Mouse (Mus musculus): ENCODE measurements around the gene Mark1. TPM values are rescaled to one million over a fixed set of nuclear protein-coding genes. Genes with fewer than 3 reads are reported as not detected.

Gene Mark1
- total RNA-seq, 2 experiments from 2014 or later = 104 TPM

DNA sequence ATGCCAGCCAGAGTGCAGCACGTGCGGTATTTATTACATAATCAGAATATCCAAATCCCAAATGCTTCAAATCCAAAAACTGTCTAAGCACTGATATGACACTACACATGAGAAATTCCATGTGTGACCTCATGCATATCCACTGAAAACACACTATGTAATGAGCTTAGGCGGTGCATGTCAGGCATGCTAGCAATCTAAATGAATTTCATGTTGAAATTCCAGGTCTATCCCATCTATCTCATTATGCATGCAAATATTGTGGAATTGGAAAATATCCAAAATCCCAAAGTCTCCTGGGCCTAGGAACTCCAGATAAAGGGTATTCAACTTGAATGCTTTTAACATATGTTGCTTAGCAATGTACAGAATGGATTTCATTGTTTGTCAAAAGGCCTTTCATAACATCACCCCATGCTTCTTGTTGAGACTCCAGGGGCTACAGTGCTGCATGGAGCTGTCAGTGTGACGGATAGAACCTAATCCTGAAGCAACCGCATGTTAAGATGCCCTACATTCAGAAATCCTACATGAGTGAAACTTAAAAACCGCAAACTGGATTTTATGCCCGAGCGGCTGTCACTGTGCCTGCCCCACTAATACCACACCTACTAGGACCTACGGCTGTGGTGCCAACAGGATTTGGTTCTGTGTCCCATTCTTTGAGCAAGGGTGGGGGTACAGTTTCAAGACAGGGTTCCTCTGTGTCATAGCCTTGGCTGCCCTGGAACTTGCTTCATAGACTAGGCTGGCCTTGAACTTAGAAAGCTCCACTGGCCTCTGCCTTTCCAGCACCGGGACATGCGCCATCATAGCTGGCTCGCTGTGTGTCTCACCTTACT, 93.2 kb downstream of the Mark1 start:
- intact Hi-C loops (cut with DNase I) = loop anchor here (10.0 kb wide), 1 partner anchor 289 kb away; no protein-coding TSS in a partner anchor
- no peak for DNase-seq (ENCODE audit: extremely low spot score in 1 of 2, low spot score in 2 of 2)

DNA sequence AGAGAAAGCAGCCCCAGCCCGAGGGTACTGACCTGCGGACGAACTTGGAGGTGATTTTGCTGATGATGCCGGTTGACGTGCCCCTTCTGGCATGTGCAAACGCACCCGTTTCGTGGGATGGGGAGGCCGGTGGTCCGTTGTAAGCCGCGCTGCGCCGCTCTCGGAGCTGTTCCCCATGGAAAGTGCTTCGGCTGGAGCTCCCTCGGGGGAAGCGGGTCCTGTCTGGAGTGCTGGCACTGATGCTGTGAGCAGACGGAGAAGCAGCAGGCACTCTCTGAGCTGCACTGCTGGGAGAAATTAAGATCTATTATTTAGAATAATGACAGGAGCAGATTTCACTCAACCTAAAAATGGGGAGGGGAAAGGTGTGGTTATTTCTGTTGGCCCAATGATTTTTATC, 94.0 kb downstream of the Mark1 start:
- intact Hi-C loops (cut with DNase I) = loop anchor here (10.0 kb wide), 1 partner anchor 289 kb away; no protein-coding TSS in a partner anchor
- no peak for DNase-seq (ENCODE audit: extremely low spot score in 1 of 2, low spot score in 2 of 2)

DNA sequence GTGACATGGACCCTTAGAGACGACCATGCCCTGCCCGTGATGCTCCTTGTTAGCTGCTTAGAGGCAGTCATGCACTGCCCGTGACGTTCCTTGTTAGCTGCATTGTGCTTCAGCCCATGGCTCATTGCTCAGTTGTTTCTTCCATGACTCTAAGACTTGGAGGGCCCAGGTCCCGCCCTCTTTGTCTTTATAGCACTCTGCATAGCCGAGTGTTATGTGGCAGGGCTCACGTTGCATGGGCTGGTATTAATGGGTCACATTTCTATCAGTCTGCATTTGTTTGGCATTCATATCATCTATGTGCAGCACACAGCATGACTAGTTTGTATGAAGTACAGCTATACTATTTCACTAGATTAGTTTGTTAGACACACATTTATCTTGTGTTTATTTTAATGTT, 95.7 kb downstream of the Mark1 start:
- intact Hi-C loops (cut with DNase I) = loop anchor here (10.0 kb wide), 1 partner anchor 291 kb away; no protein-coding TSS in a partner anchor
- no peak for DNase-seq (ENCODE audit: extremely low spot score in 1 of 2, low spot score in 2 of 2)

DNA sequence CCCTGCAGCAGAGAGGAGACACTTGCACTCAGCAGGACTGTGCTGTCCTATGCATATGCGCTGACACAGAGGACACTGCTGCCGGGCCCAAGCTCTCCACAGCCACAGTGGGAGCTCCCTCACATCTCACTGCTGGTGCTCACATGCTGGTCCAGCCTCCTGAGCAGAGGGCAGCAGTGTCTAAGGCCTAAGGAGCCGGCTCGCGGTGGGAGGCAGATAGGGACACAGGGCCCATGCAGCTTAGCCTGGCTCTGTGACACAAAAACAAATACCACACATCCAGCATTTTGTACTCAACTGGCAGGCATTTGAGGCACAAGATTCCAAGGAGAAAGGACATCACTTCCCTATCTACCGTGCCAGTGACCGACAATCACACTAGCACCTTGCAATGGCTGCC, 96.5 kb downstream of the Mark1 start:
- DNase-seq (ENCODE audit: extremely low spot score in 1 of 2, low spot score in 2 of 2) = no peak
- intact Hi-C loops (cut with DNase I) = loop anchor here (10.0 kb wide), 1 partner anchor 292 kb away; no protein-coding TSS in a partner anchor

DNA sequence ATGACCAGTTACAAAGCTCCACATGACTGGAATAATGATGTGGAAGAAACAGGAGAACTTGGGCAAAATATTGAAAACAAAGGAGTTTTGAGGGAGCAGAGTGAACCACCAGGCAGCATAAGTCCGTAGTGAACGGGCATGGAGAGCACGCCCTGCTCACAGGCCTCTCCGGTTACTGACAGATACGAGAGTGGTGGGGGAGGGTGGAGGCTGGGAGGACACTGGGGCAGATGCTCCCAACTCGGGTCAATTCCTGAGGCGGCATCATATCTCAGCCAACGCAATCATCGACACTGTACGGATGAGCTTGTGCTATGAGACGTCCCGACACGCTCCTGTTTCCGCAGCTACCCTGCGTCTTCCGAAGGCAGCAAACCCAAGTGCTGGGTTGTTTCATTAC, 102.0 kb downstream of the Mark1 start:
- intact Hi-C loops (cut with DNase I) = no loop called here
- DNase-seq (ENCODE audit: extremely low spot score in 1 of 2, low spot score in 2 of 2) = no peak

DNA sequence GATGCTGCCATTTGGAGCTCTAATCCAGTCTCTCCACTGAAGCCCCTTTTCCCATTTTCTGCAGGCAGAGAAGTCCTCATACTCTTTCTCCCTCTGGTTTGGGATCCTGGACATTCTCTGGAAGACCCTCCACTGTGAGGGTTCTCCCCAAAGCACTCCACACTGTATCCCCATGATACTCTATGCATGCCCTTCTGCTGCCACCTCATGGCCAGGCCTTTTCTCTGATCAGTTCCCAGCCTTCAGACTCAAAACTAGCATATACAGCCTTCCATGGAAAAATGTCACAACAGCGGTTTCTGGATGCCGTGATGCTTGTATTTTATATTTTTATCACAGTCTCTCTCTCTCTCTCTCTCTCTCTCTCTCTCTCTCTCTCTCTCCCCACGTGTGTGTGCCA, 107.4 kb downstream of the Mark1 start:
- no peak for DNase-seq (ENCODE audit: extremely low spot score in 1 of 2, low spot score in 2 of 2)
- intact Hi-C loops (cut with DNase I) = loop anchor here (5.0 kb wide), 1 partner anchor 40 kb away; no protein-coding TSS in a partner anchor

DNA sequence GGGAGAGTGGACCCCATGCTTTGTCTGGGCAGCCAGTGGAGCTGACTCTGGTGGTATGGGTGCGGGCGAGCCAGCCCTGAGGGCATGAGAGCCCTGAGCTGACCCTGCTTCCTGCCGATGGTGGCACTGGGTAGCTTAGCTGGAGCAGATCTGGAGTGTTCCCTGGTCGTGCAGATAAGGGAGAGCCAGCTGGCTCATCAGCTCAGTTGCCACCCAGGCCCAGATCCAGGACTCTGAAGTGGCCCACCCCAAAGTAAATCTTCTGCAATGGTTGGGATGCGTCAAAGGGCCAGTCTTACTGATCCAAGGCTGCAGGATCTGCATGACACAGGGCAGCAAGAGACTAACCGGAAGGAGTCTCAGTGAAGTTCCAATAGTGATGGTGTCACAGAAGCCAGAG, 109.9 kb downstream of the Mark1 start:
- intact Hi-C loops (cut with DNase I) = no loop called here
- DNase-seq (ENCODE audit: extremely low spot score in 1 of 2, low spot score in 2 of 2) = no peak

DNA sequence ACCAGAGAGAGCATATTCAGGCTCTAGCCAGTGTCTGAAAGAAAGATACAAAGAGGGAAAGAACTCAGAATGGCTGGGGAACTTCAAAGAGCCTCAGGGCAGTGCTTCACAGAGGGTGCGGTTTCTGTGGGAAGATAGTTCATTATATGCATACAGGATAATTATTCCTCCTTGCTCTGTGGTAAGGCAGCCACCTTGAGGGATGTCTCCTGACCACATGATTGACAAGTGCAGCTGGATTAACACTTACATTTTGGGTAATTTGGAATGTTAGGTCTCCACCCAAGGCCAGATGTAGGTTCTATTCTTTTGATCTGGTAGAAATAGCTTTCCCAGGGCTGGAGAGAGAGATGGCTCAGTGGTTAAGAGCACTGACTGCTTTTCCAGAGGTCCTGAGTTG, 113.2 kb downstream of the Mark1 start:
- no peak for DNase-seq (ENCODE audit: extremely low spot score in 1 of 2, low spot score in 2 of 2)
- intact Hi-C loops (cut with DNase I) = no loop called here

DNA sequence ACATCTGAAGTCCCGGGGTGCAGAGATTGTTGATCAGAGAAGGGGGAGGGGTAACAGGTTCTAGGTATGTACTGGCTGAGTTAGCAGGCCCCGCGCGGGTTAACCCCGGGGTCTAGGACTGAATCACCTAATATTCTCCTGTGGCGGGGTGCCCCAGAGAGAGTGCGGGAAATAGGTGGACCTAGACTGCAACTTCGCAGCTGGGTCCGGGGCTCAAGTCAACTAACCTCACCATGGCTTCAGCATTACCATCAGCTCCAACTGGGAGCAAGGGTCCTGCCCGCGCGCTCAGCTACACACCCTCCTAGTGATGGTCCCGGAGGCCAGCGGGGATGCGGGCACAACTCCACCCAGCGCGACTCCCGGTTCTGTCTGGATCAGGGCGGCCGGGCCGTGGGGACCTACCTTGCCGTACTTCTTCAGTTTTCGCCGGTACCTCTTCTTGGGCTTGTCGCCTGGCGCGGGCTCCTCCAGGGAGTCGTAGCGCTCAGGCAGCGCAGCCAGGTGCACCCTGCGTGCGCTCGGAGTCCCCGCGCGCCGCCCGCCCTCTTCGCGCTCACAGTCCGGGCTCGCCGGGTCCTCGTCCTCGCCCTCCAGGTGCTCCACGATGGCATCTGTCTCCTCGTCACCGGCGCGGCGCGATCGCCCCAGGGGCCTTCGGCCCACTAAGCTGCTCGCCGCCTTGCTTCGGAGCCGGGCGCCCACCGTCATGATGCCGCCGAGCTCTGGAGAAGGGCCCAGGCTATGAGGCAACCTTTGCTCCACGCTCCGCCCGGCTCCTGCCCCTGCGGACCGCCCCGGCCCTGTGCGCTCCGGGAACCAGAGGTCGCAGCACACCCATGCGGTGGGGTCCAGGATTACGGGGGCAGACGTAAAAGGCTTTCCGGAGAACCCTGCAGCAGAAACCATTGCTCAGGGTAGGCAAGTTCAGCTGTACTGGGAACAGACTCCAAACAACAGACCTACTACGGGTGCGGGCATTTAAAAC, 116.8 kb downstream of the Mark1 start, which contains the start of gene C130074G19Rik:
Gene C130074G19Rik (minus strand): TSS at position 938 of the 988 bp plus-strand sequence.
- DNase-seq (ENCODE audit: extremely low spot score in 1 of 2, low spot score in 2 of 2) = peak in 1 of 2 experiments; percentile 90
- intact Hi-C loops (cut with DNase I) = no loop called here

DNA sequence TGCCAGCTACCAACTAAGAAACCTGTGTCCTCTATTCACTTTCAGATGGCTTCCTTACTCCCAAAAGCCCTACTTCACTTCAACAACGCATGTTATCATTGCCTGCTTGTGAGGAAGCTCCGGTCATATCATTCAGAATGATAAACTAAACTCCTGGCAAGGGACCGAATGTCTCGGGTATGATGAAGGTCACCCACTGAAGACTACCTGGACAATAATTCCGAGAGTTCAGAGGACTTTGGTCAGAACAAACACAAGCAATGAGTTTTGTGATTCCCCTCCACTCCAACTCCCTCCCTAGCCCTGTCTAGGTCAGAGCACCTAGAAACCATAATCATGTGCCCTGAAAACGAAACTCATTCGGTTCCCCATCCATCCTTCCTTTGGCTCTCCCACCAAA, 117.5 kb downstream of the Mark1 start:
- no peak for DNase-seq (ENCODE audit: extremely low spot score in 1 of 2, low spot score in 2 of 2)
- intact Hi-C loops (cut with DNase I) = no loop called here

DNA sequence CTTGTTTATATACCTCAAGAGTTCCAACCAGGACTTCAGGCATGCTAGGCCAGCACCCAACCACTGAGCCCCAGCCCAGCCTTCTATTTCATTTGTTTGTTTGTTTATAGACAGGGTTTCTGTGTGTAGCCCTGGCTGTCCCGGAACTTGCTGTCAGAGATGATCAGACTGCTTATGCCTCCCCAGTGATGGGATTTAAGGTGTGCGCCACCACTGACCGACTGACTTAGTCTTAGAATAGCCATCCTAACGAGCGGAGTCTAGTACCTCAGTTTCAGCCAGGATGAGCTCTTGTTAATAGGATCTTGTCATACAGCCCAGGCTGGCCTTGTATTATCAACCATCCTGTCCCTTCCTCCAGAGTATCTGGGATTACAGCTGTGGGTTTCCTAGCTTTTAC, 118.2 kb downstream of the Mark1 start:
- intact Hi-C loops (cut with DNase I) = no loop called here
- no peak for DNase-seq (ENCODE audit: extremely low spot score in 1 of 2, low spot score in 2 of 2)

DNA sequence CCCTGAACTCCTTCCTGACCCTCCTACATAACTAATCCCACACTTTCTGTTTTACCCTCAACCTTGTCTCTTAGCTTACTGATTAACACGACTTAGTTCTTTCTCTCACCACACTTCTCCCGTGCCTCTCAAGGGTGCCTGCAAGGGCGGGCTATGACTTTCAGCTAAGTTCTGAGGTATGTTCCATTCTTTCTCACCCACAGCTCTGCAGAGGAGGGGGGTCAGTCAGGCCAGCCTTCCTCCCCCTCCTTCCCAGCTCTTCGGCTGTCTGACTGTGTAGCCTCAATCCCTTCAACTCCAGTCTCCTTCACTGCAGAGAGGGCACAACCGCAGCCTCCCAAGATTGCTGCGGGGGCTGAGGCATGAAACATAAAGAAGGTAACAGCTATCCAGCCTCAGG, 120.5 kb downstream of the Mark1 start:
- intact Hi-C loops (cut with DNase I) = no loop called here
- no peak for DNase-seq (ENCODE audit: extremely low spot score in 1 of 2, low spot score in 2 of 2)

DNA sequence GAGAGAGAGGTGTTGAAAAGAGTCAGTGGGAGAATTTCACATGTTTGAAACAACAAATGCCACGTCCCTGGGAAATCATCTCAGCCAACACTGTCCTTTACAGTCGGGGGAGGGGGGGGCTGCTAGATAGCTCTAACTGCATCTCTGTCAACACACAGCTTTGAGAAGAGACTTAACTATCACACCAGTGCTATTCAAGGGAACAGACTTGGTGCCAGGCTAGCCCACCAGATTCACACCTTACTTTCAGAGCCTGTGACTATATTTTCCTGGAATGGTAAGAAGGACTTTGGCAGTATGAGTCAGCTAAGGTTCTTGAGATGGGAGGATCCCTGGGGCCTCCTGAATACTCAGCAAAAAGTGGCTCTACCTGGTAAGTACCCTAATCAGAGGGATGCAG, 122.1 kb downstream of the Mark1 start:
- intact Hi-C loops (cut with DNase I) = no loop called here
- peak in 1 of 2 experiments; percentile 7 for DNase-seq (ENCODE audit: extremely low spot score in 1 of 2, low spot score in 2 of 2)

DNA sequence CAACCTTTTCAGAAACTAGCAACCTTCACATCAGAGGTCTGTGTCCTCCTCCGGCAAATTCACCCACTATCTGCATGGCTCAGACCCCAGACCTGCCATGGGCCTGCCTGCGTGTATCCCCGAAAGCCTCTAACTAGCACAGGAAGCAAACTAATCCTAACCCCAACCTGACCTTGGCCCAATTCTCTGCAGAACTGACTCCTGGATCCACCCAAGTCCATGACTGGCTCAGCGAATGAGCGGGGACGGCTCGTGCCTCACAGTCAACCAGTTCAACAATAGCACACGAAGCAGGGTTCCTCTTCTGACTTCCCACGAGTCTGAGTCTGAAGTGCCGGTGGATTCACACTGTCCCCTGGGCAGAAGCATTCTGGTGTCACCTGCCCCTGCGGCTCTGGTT, 125.5 kb downstream of the Mark1 start:
- intact Hi-C loops (cut with DNase I) = no loop called here
- DNase-seq (ENCODE audit: extremely low spot score in 1 of 2, low spot score in 2 of 2) = no peak

DNA sequence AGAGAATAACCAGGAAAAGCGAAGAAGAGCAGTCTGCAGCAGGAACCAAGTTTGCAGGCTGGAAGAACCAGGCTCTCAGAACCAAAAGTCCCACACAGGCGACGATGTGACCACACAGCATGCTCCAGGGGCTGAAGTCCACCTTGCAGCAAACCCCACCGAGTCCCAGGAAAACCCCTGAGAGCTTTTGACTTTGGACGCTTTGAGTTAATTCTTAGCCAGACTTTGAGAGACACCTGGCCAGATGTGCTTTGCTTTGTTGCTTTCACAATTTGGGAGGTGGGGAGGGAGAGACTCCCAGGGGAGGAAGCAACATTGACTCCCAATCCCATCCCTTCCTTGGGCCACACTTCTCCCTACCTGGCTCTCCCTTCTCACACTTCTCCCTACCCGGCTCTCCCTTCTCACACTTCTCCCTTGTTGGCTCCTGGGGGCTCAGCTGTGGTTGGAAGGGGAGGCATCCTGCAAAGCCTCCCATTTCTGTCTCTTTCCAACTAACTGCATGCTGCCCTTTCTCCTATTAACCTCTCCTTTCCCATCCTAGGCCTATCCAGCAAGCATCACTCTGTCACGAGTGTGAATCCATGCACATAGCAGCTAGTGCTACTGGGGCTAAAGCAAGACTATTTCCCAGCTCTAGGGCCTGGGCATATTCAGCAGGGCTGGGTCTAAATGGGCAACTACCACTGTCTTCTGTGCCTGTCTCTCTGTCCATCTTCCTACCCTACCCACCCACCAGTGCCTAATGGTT, 127.1 kb downstream of the Mark1 start:
- DNase-seq (ENCODE audit: extremely low spot score in 1 of 2, low spot score in 2 of 2) = no peak
- intact Hi-C loops (cut with DNase I) = no loop called here

DNA sequence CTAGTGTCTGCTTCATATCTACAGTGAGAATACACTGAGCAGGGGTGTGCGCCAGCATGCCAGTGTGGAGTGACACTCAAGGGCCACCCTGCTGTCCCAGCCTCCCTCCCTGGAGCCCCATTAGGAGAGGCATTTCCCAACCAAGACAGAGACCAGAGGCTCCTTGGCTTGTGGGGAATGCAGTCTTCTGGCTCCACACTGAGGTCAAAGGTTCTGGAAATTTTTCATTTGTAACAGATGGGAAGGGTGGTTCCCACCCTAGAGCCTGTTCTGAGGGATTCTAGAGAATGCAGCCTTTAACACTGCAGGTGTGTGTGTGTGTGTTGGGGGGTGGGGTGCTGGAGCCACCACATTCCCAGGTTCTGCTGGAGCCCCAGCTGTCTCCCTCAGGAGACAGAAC, 127.9 kb downstream of the Mark1 start:
- intact Hi-C loops (cut with DNase I) = no loop called here
- DNase-seq (ENCODE audit: extremely low spot score in 1 of 2, low spot score in 2 of 2) = no peak

DNA sequence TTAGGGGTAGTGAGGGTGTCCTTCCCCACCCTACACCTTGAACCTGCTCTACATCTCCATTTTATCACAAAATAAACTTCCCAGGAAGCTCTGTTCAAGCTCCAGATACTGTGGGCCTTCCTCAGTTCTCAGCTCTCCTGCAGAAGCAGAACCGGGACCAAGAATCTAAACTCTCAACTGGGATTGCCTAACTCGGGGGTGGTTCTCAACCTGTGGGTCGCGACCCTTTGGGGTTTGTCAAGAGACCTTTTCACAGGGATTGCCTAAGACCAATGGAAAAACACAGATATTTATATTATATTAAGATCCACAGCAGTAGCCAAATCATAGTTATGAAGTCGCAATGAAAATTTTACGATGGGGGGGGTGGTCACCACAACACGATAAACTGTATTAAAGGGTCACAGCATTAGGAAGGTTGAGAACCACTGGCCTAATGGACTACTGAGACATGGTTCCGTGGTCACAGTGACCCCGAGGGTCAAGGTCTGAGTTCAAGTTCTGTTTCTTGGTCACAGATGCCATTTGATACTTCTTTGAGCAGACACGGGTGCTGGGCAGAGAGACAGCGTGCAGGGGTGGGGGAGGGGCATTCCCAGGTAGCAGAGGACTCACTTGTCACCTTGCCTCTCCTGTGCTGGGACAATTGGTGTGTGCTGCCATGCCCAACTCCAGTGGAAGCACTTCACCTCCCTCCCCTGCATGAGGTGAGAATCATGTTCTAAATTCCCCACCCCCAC, 128.6 kb downstream of the Mark1 start:
- intact Hi-C loops (cut with DNase I) = no loop called here
- no peak for DNase-seq (ENCODE audit: extremely low spot score in 1 of 2, low spot score in 2 of 2)

DNA sequence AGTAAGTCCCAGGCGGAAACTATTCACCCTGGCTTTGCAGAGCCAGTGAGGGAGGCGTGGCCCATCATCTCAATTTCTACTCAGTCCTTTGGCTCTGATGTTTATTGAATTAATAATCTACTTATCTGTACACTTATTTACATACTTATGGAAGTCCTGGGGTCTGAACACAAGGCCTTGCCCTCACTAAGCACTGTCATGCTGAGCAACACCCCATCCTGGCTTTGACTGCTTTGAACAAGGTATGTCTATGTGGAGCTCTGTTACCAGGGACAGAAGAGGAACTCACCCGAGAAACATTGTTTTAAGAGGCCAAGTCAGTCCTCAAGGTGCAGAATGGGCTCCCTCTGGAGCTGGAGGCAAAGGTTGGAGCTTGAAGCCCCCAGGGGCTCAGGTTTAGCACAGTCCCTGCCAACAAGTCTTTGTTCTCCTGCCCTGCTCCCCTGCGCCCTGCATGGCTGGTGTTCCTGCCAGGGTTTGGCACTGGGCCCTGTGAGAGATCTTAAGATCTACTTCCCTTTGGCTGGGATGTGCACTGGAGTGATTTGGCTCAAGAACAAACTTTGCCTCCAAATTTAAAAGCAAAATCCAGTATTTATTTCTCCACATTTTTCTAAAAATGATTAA, 129.3 kb downstream of the Mark1 start:
- intact Hi-C loops (cut with DNase I) = no loop called here
- peak in 1 of 2 experiments; percentile 78 for DNase-seq (ENCODE audit: extremely low spot score in 1 of 2, low spot score in 2 of 2)
